Mouse (Mus musculus): Measurements from ENCODE around the gene Cdyl.

DNA sequence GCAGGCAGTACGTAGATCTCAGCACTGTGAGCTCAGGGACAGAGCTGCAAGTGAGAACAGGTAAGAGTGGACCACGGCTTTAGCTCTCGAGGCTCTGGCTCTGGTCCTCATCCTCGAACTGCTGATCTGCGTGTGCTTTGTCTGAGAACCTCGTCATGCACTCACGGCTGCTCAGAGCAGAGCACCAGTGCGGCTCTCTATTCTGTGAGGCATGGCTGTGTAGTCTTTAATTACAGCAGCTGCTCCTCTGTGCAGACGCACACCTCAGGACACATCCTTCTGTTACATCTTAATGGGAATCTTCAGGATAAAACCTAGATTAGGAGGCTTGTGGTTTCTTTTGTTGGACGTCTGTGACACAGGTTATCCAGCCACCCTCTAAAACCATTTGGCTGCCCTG, 180.5 kb downstream of the Cdyl start:
- TF ChIP-seq POLR2A (IDR thresholded peaks at IDR 0.05; ENCODE audit: borderline replicate concordance, insufficient read depth, low read length) (no peak), CTCF (IDR thresholded peaks at IDR 0.05; ENCODE audit: borderline replicate concordance, insufficient read depth, low read depth, low read length) (no peak)

All from cerebellum, adult 2 months (tissue).